Comparison of ENCODE assay signal across 9 mouse cellular contexts in genomic region chr6:128089770-128090702, GRCm38 (mm10). TPM values are rescaled to one million over a fixed set of nuclear protein-coding genes. Genes with fewer than 3 reads are reported as not detected.
DNase-seq lines count a peak whose midpoint lies in the region; ATAC-seq lines count a peak whose summit lies in the region.
"Had no signal": no experiment of that assay in that cellular context is flagged by ENCODE, and none has a peak within 500 bp of the region (broad histone marks: within the 10 kb centered on the region; RNA-seq: fewer than 3 reads in every experiment).

No protein-coding gene starts in this region.

- no peak overlapping the region for H3K4me2 ChIP-seq in hindbrain, embryonic 13.5 days
- no peak overlapping the region for H3K4me2 ChIP-seq in hindbrain, embryonic 11.5 days (replicated peaks; ENCODE audit: low read depth, low read length)
- H3K4me2 ChIP-seq in liver, embryonic 11.5 days: no peak overlapping the region
- H3K4me2 ChIP-seq: liver, embryonic 13.5 days had no signal

- WGBS in hindbrain, embryonic 13.5 days: 79% methylated on average over 13 of the region's 13 CpGs
- WGBS in hindbrain, embryonic 11.5 days: 75% methylated on average over 13 of the region's 13 CpGs
- WGBS in liver, embryonic 11.5 days: 81% methylated on average over 13 of the region's 13 CpGs

- DNase-seq in hindbrain, embryonic 11.5 days (ENCODE audit: low spot score): no peak
- DNase-seq in cerebellum, adult 8-10 months: peak; percentile 45
- DNase-seq in gastrocnemius, postnatal 4 days (ENCODE audit: low spot score in 2 of 2): peak; percentile 71 to 84
- peak; percentile 88 for DNase-seq in kidney, postnatal 10 days
- peak; percentile 71 for DNase-seq in lung, postnatal 14 days
- no peak for DNase-seq in thymus, postnatal 4 days
- DNase-seq in liver, embryonic 11.5 days (ENCODE audit: low spot score): no peak
- DNase-seq: liver, embryonic 13.5 days had no signal

- H3K27me3 ChIP-seq in hindbrain, embryonic 13.5 days: no peaks in the 10 kb centered on the region
- no peaks in the 10 kb centered on the region for H3K27me3 ChIP-seq in hindbrain, embryonic 11.5 days (ENCODE audit: control insufficient read depth, insufficient read depth, low read length)
- H3K27me3 ChIP-seq in liver, embryonic 11.5 days (replicated peaks; ENCODE audit: control insufficient read depth, insufficient read depth, low read length): no peaks in the 10 kb centered on the region
- H3K27me3 ChIP-seq: liver, embryonic 13.5 days had no signal

- no peak overlapping the region for H3K9ac ChIP-seq in hindbrain, embryonic 13.5 days
- H3K9ac ChIP-seq in hindbrain, embryonic 11.5 days (ENCODE audit: low read depth, low read length): no peak overlapping the region
- H3K9ac ChIP-seq in liver, embryonic 11.5 days (ENCODE audit: low read depth, low read length): no peak overlapping the region
- H3K9ac ChIP-seq: liver, embryonic 13.5 days had no signal

- no peaks in the 10 kb centered on the region for H3K9me3 ChIP-seq in hindbrain, embryonic 13.5 days
- H3K9me3 ChIP-seq in hindbrain, embryonic 11.5 days (ENCODE audit: control insufficient read depth, low read length): no peaks in the 10 kb centered on the region
- no peaks in the 10 kb centered on the region for H3K9me3 ChIP-seq in liver, embryonic 11.5 days (ENCODE audit: control insufficient read depth, low read length)
- H3K9me3 ChIP-seq: liver, embryonic 13.5 days had no signal

- no peaks in the 10 kb centered on the region for H3K36me3 ChIP-seq in hindbrain, embryonic 13.5 days
- no peaks in the 10 kb centered on the region for H3K36me3 ChIP-seq in hindbrain, embryonic 11.5 days (ENCODE audit: control insufficient read depth, insufficient read depth, low read length)
- H3K36me3 ChIP-seq in liver, embryonic 11.5 days (ENCODE audit: control insufficient read depth, insufficient read depth, low read length): no peaks in the 10 kb centered on the region
- H3K36me3 ChIP-seq: liver, embryonic 13.5 days had no signal

- H3K27ac ChIP-seq in hindbrain, embryonic 13.5 days: peak overlapping the region; percentile 18; the same call in 1 of the 2 replicates
- H3K27ac ChIP-seq in hindbrain, embryonic 11.5 days (ENCODE audit: low read depth, low read length): no peak overlapping the region
- no peak overlapping the region for H3K27ac ChIP-seq in liver, embryonic 11.5 days (ENCODE audit: low read depth, low read length)
- H3K27ac ChIP-seq: liver, embryonic 13.5 days had no signal

- H3K4me1 ChIP-seq in hindbrain, embryonic 13.5 days (replicated peaks): peaks cover 57% of the 10 kb centered on the region
- H3K4me1 ChIP-seq in hindbrain, embryonic 11.5 days (replicated peaks; ENCODE audit: control insufficient read depth, insufficient read depth, low read length): no peaks in the 10 kb centered on the region; the same call in 1 of the 2 replicates
- peaks cover 3% of the 10 kb centered on the region for H3K4me1 ChIP-seq in liver, embryonic 11.5 days (replicated peaks; ENCODE audit: control insufficient read depth, insufficient read depth, low read length)

- no peak for ATAC-seq in hindbrain, embryonic 13.5 days (ENCODE audit: low FRiP score)
- no peak for ATAC-seq in hindbrain, embryonic 11.5 days (ENCODE audit: low FRiP score)
- no peak for ATAC-seq in liver, embryonic 11.5 days (replicated peaks; ENCODE audit: low FRiP score)

- H3K4me3 ChIP-seq in hindbrain, embryonic 13.5 days: no peak overlapping the region
- H3K4me3 ChIP-seq in hindbrain, embryonic 11.5 days (ENCODE audit: low read depth, low read length): no peak overlapping the region
- H3K4me3 ChIP-seq in liver, embryonic 11.5 days (ENCODE audit: low read depth, low read length): no peak overlapping the region
- H3K4me3 ChIP-seq: liver, embryonic 13.5 days had no signal

RNA-seq across cellular contexts. Expression of gene Tspan9, which starts 53.4 kb away (rescaled TPM):
- polyA plus RNA-seq in hindbrain, embryonic 13.5 days (2015; fragmentation: Nextera tagmentation; extraction: Ambion mirVana): 32.7 and 35.8 TPM in 2 replicates
- 46.2 and 48.9 TPM in 2 replicates for polyA plus RNA-seq in hindbrain, embryonic 11.5 days (2014; fragmentation: Nextera tagmentation; extraction: Ambion mirVana)
- total RNA-seq in gastrocnemius, postnatal 4 days (2021): 100 to 1,000 TPM; 151 to 194 TPM
- 46.3 and 46.9 TPM in 2 replicates for polyA plus RNA-seq in liver, embryonic 11.5 days (2014; fragmentation: Nextera tagmentation; extraction: Ambion mirVana)

Comparison
In these comparisons a context has a peak if more than half of its experiments do, and no peak if none do; other contexts are left out.
1. DNase-seq: peak in cerebellum, adult 8-10 months (single experiment), gastrocnemius, postnatal 4 days (2 of 2), kidney, postnatal 10 days (single experiment) and lung, postnatal 14 days (single experiment); none in hindbrain, embryonic 11.5 days (single experiment), thymus, postnatal 4 days (single experiment) and liver, embryonic 11.5 days (single experiment).